Mouse (Mus musculus): Measurements from ENCODE around the gene Fam53b. TPM values are rescaled to one million over a fixed set of nuclear protein-coding genes. Genes with fewer than 3 reads are reported as not detected.

Fam53b gene
- 13.2 and 13.6 TPM in 2 replicates for polyA plus RNA-seq (2015; fragmentation: Nextera tagmentation; extraction: Ambion mirVana)

- ATAC-seq, result peak; percentile 70
- Histone ChIP-seq H3K4me2 (ENCODE audit: low read length) (peak within 1 kb of the TSS; percentile 96), H3K9me3 (replicated peaks; ENCODE audit: control insufficient read depth, low read length, poor library complexity, severe bottlenecking) (no peaks in the 10 kb centered on the region), H3K4me3 (ENCODE audit: low read depth, low read length) (peak within 1 kb of the TSS; percentile 67), H3K9ac (ENCODE audit: low read depth, low read length) (peak within 1 kb of the TSS; percentile 73), H3K27ac (ENCODE audit: low read length) (peak within 1 kb of the TSS; percentile 77), H3K4me1 (ENCODE audit: control insufficient read depth, insufficient read depth, low read length) (peaks cover 36% of the 10 kb centered on the region), H3K36me3 (ENCODE audit: control insufficient read depth, insufficient read depth, low read length) (no peaks in the 10 kb centered on the region), H3K27me3 (ENCODE audit: control insufficient read depth, insufficient read depth, low read depth, low read length) (no peaks in the 10 kb centered on the region)
- under 1% methylated on average over 67 of the region's 85 CpGs for WGBS
These were observed at the start of gene Fam53b for GRCm38 (mm10) chr7:132813416-132814088. TSS of gene Fam53b (minus strand) at chr7:132813886.

- Histone ChIP-seq H3K36me3 (ENCODE audit: control insufficient read depth, insufficient read depth, low read length) (no peaks in the 10 kb centered on the region), H3K4me3 (ENCODE audit: low read depth, low read length) (peak within 1 kb of the TSS; percentile 93), H3K4me1 (ENCODE audit: control insufficient read depth, insufficient read depth, low read length) (peaks cover 15% of the 10 kb centered on the region), H3K27me3 (ENCODE audit: control insufficient read depth, insufficient read depth, low read depth, low read length) (no peaks in the 10 kb centered on the region), H3K9me3 (replicated peaks; ENCODE audit: control insufficient read depth, low read length, poor library complexity, severe bottlenecking) (no peaks in the 10 kb centered on the region), H3K27ac (ENCODE audit: low read length) (peak within 1 kb of the TSS; percentile 84), H3K9ac (ENCODE audit: low read depth, low read length) (peak within 1 kb of the TSS; percentile 87), H3K4me2 (ENCODE audit: low read length) (peak within 1 kb of the TSS; percentile 64)
- ATAC-seq, result peak; percentile 96
- under 1% methylated on average over 51 of the region's 53 CpGs for WGBS
These were observed 45.6 kb upstream of the Fam53b start, which contains the start of gene Abraxas2 for GRCm38 (mm10) chr7:132859042-132859958. TSS of gene Abraxas2 (plus strand) at chr7:132859225.

GRCm38 (mm10) chr7:132858043-132858608 is 44.4 kb upstream of the Fam53b start:
- Histone ChIP-seq H3K9me3 (replicated peaks; ENCODE audit: control insufficient read depth, low read length, poor library complexity, severe bottlenecking) (no peaks in the 10 kb centered on the region), H3K36me3 (ENCODE audit: control insufficient read depth, insufficient read depth, low read length) (no peaks in the 10 kb centered on the region), H3K4me2 (ENCODE audit: low read length) (no peak overlapping the region), H3K4me3 (ENCODE audit: low read depth, low read length) (no peak overlapping the region), H3K9ac (ENCODE audit: low read depth, low read length) (no peak overlapping the region), H3K27ac (ENCODE audit: low read length) (no peak overlapping the region), H3K4me1 (ENCODE audit: control insufficient read depth, insufficient read depth, low read length) (peaks cover 15% of the 10 kb centered on the region), H3K27me3 (ENCODE audit: control insufficient read depth, insufficient read depth, low read depth, low read length) (no peaks in the 10 kb centered on the region)
- ATAC-seq, result no peak
- 73% methylated on average over 5 of the region's 5 CpGs for WGBS

DNA sequence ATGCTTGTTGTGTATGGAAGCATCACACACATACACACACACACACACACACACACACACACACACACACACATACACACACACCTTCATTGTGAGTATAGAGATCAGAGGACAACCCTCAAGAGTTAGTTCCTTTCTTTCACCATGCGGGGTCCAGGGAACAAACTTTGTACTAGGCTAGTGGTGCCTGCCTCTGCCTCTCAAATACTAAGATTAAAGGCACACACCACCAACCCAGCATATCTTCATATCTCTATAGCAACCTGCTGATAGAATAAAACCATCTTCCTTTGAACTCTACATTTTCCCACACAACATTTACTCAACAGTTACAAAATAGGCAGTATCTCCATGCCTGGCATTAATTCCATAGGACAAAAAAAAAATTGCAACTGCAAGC is 42.4 kb upstream of the Fam53b start:
- Histone ChIP-seq H3K36me3 (ENCODE audit: control insufficient read depth, insufficient read depth, low read length) (no peaks in the 10 kb centered on the region), H3K4me3 (ENCODE audit: low read depth, low read length) (no peak overlapping the region), H3K27me3 (ENCODE audit: control insufficient read depth, insufficient read depth, low read depth, low read length) (no peaks in the 10 kb centered on the region), H3K9ac (ENCODE audit: low read depth, low read length) (no peak overlapping the region), H3K9me3 (replicated peaks; ENCODE audit: control insufficient read depth, low read length, poor library complexity, severe bottlenecking) (no peaks in the 10 kb centered on the region), H3K4me2 (ENCODE audit: low read length) (no peak overlapping the region), H3K4me1 (ENCODE audit: control insufficient read depth, insufficient read depth, low read length) (peaks cover 22% of the 10 kb centered on the region), H3K27ac (ENCODE audit: low read length) (no peak overlapping the region)
- ATAC-seq, result no peak
- 43% methylated on average over 1 of the region's 1 CpGs for WGBS

- ATAC-seq, result no peak
- Histone ChIP-seq H3K27me3 (ENCODE audit: control insufficient read depth, insufficient read depth, low read depth, low read length) (no peaks in the 10 kb centered on the region), H3K27ac (ENCODE audit: low read length) (no peak overlapping the region), H3K4me1 (ENCODE audit: control insufficient read depth, insufficient read depth, low read length) (peaks cover 14% of the 10 kb centered on the region), H3K36me3 (ENCODE audit: control insufficient read depth, insufficient read depth, low read length) (0 out of 2 replicates have a peak, but pooled peaks cover 3% of the 10 kb centered on the region), H3K4me3 (ENCODE audit: low read depth, low read length) (no peak overlapping the region), H3K9me3 (replicated peaks; ENCODE audit: control insufficient read depth, low read length, poor library complexity, severe bottlenecking) (no peaks in the 10 kb centered on the region), H3K9ac (ENCODE audit: low read depth, low read length) (no peak overlapping the region), H3K4me2 (ENCODE audit: low read length) (no peak overlapping the region)
- WGBS, result 55% methylated on average over 4 of the region's 4 CpGs
These were observed 40.3 kb upstream of the Fam53b start for GRCm38 (mm10) chr7:132853946-132854345.

- no peaks in the 10 kb centered on the region for H3K27me3 ChIP-seq (ENCODE audit: control insufficient read depth, insufficient read depth, low read depth, low read length)
- H3K9me3 ChIP-seq (replicated peaks; ENCODE audit: control insufficient read depth, low read length, poor library complexity, severe bottlenecking), result no peaks in the 10 kb centered on the region
- H3K4me1 ChIP-seq (ENCODE audit: control insufficient read depth, insufficient read depth, low read length), result peaks cover 10% of the 10 kb centered on the region
- ATAC-seq, result no peak
- 0 out of 2 replicates have a peak overlapping the region, but pooled peaks have one; percentile 96 for H3K27ac ChIP-seq (ENCODE audit: low read length)
- no peak overlapping the region for H3K9ac ChIP-seq (ENCODE audit: low read depth, low read length)
- no peak overlapping the region for H3K4me2 ChIP-seq (ENCODE audit: low read length)
- WGBS, result 80% methylated on average over 6 of the region's 6 CpGs
- H3K4me3 ChIP-seq (ENCODE audit: low read depth, low read length), result no peak overlapping the region
- H3K36me3 ChIP-seq (ENCODE audit: control insufficient read depth, insufficient read depth, low read length), result 0 out of 2 replicates have a peak, but pooled peaks cover 3% of the 10 kb centered on the region
These were observed 39.7 kb upstream of the Fam53b start for GRCm38 (mm10) chr7:132853361-132853760.

DNA sequence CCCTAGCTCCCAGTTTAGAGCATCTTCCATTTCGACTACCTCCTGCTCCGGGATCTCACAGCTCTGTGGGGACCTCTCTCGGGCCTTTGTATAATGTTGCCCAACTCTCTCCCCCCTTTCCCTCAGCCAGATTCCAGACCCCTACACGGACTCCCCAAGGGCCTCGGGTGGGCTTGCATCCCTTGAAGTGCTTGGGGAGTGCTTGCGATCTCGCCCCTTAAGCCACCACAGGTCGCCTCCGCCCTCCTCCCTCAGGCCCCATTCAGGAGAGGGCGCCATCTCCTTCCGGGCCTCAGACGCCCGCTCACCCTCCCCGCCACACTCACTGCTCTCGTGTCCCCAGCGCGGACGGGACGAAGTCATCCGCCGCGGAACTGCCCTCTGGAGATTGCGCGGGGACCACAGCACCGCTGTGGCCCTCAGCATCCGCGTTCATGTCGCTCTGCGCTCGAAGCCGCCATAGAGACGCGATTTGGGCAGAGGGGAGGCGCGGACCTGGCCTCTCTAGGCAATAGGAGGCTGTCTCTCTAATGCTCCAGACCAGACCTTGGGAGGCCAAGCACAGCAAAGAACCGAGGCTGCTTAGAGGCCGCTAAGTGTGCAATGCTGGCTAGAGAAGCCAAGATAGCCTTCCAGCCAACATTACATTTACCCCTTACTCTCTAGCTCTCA is 38.6 kb upstream of the Fam53b start, which contains the start of gene Eef1akmt2:
Gene Eef1akmt2 (minus strand): TSS at position 501 of the 672 bp plus-strand sequence.
- Histone ChIP-seq H3K4me3 (ENCODE audit: low read depth, low read length) (peak within 1 kb of the TSS; percentile 68), H3K9me3 (replicated peaks; ENCODE audit: control insufficient read depth, low read length, poor library complexity, severe bottlenecking) (no peaks in the 10 kb centered on the region), H3K4me2 (ENCODE audit: low read length) (peak within 1 kb of the TSS; percentile 76), H3K27ac (ENCODE audit: low read length) (peak within 1 kb of the TSS; percentile 96), H3K4me1 (ENCODE audit: control insufficient read depth, insufficient read depth, low read length) (peaks cover 10% of the 10 kb centered on the region), H3K9ac (ENCODE audit: low read depth, low read length) (peak within 1 kb of the TSS; percentile 88), H3K36me3 (ENCODE audit: control insufficient read depth, insufficient read depth, low read length) (peaks cover 6% of the 10 kb centered on the region; the same call in 1 of the 2 replicates), H3K27me3 (ENCODE audit: control insufficient read depth, insufficient read depth, low read depth, low read length) (no peaks in the 10 kb centered on the region)
- ATAC-seq, result peak; percentile 97
- WGBS, result 0% methylated on average over 35 of the region's 37 CpGs

GRCm38 (mm10) chr7:132843152-132843551 is 29.5 kb upstream of the Fam53b start:
- 98% methylated on average over 3 of the region's 3 CpGs for WGBS
- Histone ChIP-seq H3K9ac (ENCODE audit: low read depth, low read length) (no peak overlapping the region), H3K4me3 (ENCODE audit: low read depth, low read length) (no peak overlapping the region), H3K27me3 (ENCODE audit: control insufficient read depth, insufficient read depth, low read depth, low read length) (no peaks in the 10 kb centered on the region), H3K9me3 (replicated peaks; ENCODE audit: control insufficient read depth, low read length, poor library complexity, severe bottlenecking) (no peaks in the 10 kb centered on the region), H3K27ac (ENCODE audit: low read length) (no peak overlapping the region), H3K36me3 (ENCODE audit: control insufficient read depth, insufficient read depth, low read length) (peaks cover 10% of the 10 kb centered on the region), H3K4me2 (ENCODE audit: low read length) (no peak overlapping the region), H3K4me1 (ENCODE audit: control insufficient read depth, insufficient read depth, low read length) (no peaks in the 10 kb centered on the region)
- no peak for ATAC-seq

All from midbrain, embryonic 16.5 days (tissue).